Mouse (Mus musculus) brown adipose tissue, adult 24 weeks (tissue): ENCODE measurements around the gene Cnih3. TPM values are rescaled to one million over a fixed set of nuclear protein-coding genes. Genes with fewer than 3 reads are reported as not detected.

Experiments
- H3K27ac ChIP-seq: fragments of 200-500 bp; replicated peaks from 2 replicates; pipeline ENCODE4 v1.5.1; 2012; ENCODE audit warnings: low read depth, mild to moderate bottlenecking, low read length
- H3K4me1 ChIP-seq: fragments of 200-500 bp; 2 replicates; pipeline ENCODE4 v1.6.1; 2012; ENCODE audit warnings: low read length, mixed read lengths; ENCODE audit not compliant: control insufficient read depth, insufficient read depth, insufficient read length
- H3K4me3 ChIP-seq: fragments of 200-500 bp; 2 replicates; pipeline ENCODE4 v1.5.1; 2012; ENCODE audit warnings: low read depth, mild to moderate bottlenecking, low read length, moderate library complexity; ENCODE audit not compliant: insufficient read depth
- polyA plus RNA-seq: library from polyadenylated mRNA; stranded (reverse); fragments of >200 nt; gene quantifications from 2 replicates; pipeline ENCODE4 v1.2.4, GENCODE M21; 2012; ENCODE audit not compliant: missing spikeins, insufficient read depth, insufficient read length

Gene Cnih3
- polyA plus RNA-seq, 1 experiment, result not detected

DNA sequence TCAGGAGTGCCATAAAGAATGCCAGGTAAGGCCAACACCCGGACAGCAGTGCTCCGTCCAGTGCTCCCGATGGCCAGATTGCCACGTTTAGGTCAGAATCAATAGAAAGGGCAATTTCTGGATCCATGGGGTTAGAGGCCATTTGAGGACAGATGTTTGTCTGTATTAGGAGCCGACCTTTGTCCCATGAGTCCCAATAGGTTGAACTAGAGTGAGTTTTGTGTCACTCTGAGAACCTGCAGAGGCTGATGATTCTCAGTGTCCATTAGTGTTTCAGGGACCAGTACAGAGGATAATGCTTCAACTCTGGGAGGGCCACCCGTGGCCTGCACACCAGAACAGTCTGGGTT is 114.9 kb downstream of the Cnih3 start:
- Histone ChIP-seq H3K27ac (no peak overlapping the region), H3K4me1 (no peaks in the 10 kb centered on the region), H3K4me3 (no peak overlapping the region)

DNA sequence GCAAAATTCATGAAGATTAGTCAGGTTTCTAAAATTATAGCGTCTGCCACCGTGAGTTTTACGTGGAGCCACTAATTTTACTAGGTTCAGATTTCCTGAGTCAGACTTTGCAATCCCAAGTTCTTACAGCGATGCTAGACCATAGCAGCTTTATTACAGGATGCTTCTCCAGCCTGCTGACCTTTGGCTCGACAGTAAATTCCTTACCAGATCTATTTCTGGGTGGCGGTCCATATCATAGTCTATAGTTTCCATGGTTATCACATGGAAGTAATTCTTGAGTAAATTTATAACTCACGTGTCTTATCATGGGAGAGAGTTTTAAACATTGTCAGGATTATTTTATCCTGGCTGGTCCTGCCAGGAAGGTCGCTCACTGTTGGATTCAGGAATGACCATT is 117.0 kb downstream of the Cnih3 start:
- Histone ChIP-seq H3K27ac (no peak overlapping the region), H3K4me3 (no peak overlapping the region)

DNA sequence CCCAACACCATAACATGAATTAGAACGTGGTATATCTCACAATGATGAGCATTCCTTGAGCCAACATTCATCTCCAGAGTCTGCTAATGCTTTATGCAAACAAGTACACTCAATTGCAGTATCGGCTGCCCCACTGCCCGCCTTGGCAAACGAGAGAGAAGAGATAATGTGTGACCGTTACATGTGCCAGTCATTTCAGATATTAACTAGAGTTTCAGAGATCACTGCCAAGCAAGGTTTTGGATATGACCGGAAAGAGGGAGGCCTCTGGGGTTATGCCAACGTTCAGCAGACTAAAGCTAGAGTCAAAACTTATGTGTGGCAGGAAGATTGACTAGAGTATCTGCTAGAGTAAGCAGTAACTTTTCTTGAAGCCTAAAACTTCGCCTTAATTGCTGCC is 123.7 kb downstream of the Cnih3 start:
- H3K4me3 ChIP-seq, result no peak overlapping the region
- no peak overlapping the region for H3K27ac ChIP-seq
- H3K4me1 ChIP-seq, result no peaks in the 10 kb centered on the region; the same call in 1 of the 2 replicates

More for the DNA sequence above, 117.0 kb downstream of the Cnih3 start:
- no peaks in the 10 kb centered on the region for H3K4me1 ChIP-seq

GRCm38 (mm10) chr1:181476557-181476956 is 124.1 kb downstream of the Cnih3 start:
- Histone ChIP-seq H3K27ac (no peak overlapping the region), H3K4me3 (no peak overlapping the region)

GRCm38 (mm10) chr1:181484696-181485095 is 132.3 kb downstream of the Cnih3 start:
- Histone ChIP-seq H3K27ac (no peak overlapping the region), H3K4me1 (no peaks in the 10 kb centered on the region), H3K4me3 (no peak overlapping the region)

More at GRCm38 (mm10) chr1:181476557-181476956, 124.1 kb downstream of the Cnih3 start:
- no peaks in the 10 kb centered on the region; the same call in 1 of the 2 replicates for H3K4me1 ChIP-seq

- no peak overlapping the region for H3K27ac ChIP-seq
- H3K4me3 ChIP-seq, result no peak overlapping the region
- no peaks in the 10 kb centered on the region for H3K4me1 ChIP-seq
Measured at GRCm38 (mm10) chr1:181503471-181503870, 151.0 kb downstream of the Cnih3 start.

DNA sequence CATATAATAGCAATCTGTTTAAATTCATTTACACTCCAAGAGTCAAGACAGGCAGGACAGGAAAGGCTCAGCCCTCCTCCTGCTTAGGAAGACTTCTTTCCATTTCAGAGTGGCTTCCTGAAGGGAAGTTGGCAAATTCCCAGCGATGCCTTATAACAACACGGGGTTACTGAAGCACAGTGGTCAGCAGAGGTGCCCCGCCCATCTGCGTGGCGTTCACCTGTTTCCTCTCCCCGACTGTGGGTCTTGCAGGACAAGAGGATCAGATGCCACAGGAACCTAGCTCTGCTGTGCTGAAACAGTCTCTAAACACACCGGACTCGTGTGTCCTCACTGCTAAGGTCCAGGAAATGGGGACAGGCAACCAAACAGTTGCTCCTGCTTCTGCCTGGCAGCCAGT is 152.9 kb downstream of the Cnih3 start:
- H3K27ac ChIP-seq, result no peak overlapping the region
- no peak overlapping the region for H3K4me3 ChIP-seq
- H3K4me1 ChIP-seq, result no peaks in the 10 kb centered on the region

Other genes with a start within 250 kb of the Cnih3 start
- gene Nvl, start 208.4 kb upstream of the Cnih3 start, polyA plus RNA-seq, result 7.9 and 8.2 TPM in 2 replicates
- 62.6 and 71.8 TPM in 2 replicates for gene Cnih4, start 207.9 kb upstream of the Cnih3 start, polyA plus RNA-seq
- 49.7 and 55.5 TPM in 2 replicates for gene Wdr26, start 140.6 kb upstream of the Cnih3 start, polyA plus RNA-seq
- not detected in 2 replicates for gene Ccdc121, start 158.8 kb downstream of the Cnih3 start, polyA plus RNA-seq
- gene Dnah14, start 223.9 kb downstream of the Cnih3 start, polyA plus RNA-seq, result not detected in 2 replicates